Mouse (Mus musculus) forebrain, embryonic 11.5 days (tissue): ENCODE results near the gene Cyp51. TPM values are rescaled to one million over a fixed set of nuclear protein-coding genes. Genes with fewer than 3 reads are reported as not detected.

ENCODE experiments used
- ATAC-seq: fragments of 200-750 bp; cut with Nextera tagmentation; replicated peaks from 2 replicates; pipeline ENCODE4 v1.8.0; 2017; ENCODE audit warnings: moderate TSS enrichment; ENCODE audit not compliant: low FRiP score
- DNase-seq: peaks from one replicate; pipeline ENCODE4 v3.0.0-alpha.2; 2017; ENCODE audit warnings: low spot score
- H3K27ac ChIP-seq: fragments of 300-500 bp; sonication (generic); 2 replicates; pipeline ENCODE4 v1.5.1; 2014; ENCODE audit warnings: low read depth, low read length
- H3K27me3 ChIP-seq: fragments of 300-500 bp; sonication (generic); 2 replicates; pipeline ENCODE4 v1.6.1; 2014; ENCODE audit warnings: mild to moderate bottlenecking, low read length, mixed read lengths; ENCODE audit not compliant: control insufficient read depth, insufficient read depth
- H3K36me3 ChIP-seq: fragments of 300-500 bp; sonication (generic); 2 replicates; pipeline ENCODE4 v1.6.1; 2014; ENCODE audit warnings: mild to moderate bottlenecking, low read length, moderate library complexity, mixed read lengths; ENCODE audit not compliant: control insufficient read depth, insufficient read depth
- H3K4me1 ChIP-seq: fragments of 300-500 bp; sonication (generic); replicated peaks from 2 replicates; pipeline ENCODE4 v1.6.1; 2014; ENCODE audit warnings: low read length, mixed read lengths; ENCODE audit not compliant: control insufficient read depth, insufficient read depth
- H3K4me2 ChIP-seq: fragments of 300-500 bp; sonication (generic); 2 replicates; pipeline ENCODE4 v1.6.1; 2014; ENCODE audit warnings: low read depth, mild to moderate bottlenecking, low read length, moderate library complexity, mixed read lengths; ENCODE audit not compliant: severe bottlenecking
- H3K4me3 ChIP-seq: fragments of 300-500 bp; sonication (generic); 2 replicates; pipeline ENCODE4 v1.5.1; 2014; ENCODE audit warnings: low read depth, low read length
- H3K9ac ChIP-seq: fragments of 300-500 bp; sonication (generic); 2 replicates; pipeline ENCODE4 v1.6.1; 2014; ENCODE audit warnings: low read length
- H3K9me3 ChIP-seq: fragments of 300-500 bp; sonication (generic); 2 replicates; pipeline ENCODE4 v1.6.1; 2016; ENCODE audit warnings: low read length, mixed read lengths; ENCODE audit not compliant: control insufficient read depth
- WGBS: fragments of 180-500 bp; shearing (Covaris S2); extraction: QIAGEN DNeasy Blood & Tissue Kit; methylation state at CpG from one replicate; pipeline ENCODE4 v1.1.7; 2014; 5-methylcytosine and 5-hydroxymethylcytosine counted together
- polyA plus RNA-seq: library from polyadenylated mRNA; unstranded; fragments of >200 nt; fragmentation: Nextera tagmentation; extraction: Ambion mirVana; gene quantifications from 2 replicates; pipeline ENCODE4 v1.2.1, GENCODE M21; 2014

Cyp51 gene
- polyA plus RNA-seq, 1 experiment from 2014 or later: 148 TPM

DNA sequence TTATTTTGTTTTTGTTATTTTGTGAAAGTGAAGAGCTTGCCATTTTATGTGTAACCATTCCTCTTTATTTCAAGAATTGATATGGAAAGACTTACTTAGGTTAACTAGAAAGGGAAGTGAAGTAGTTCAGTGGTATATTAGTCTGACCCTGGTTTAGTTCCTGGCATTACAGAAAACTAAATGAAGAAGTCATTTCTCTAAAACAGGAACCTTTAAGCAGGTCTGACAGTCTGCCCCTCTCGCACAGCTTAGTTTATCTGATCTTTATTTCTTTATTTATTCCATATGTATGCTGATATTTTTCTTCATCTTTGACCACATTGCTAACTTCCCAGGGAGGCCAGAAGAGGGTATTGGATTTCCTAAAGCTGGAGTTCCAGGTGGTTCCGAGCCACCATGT, 63.6 kb downstream of the Cyp51 start:
- no peak overlapping the region for H3K4me2 ChIP-seq

DNA sequence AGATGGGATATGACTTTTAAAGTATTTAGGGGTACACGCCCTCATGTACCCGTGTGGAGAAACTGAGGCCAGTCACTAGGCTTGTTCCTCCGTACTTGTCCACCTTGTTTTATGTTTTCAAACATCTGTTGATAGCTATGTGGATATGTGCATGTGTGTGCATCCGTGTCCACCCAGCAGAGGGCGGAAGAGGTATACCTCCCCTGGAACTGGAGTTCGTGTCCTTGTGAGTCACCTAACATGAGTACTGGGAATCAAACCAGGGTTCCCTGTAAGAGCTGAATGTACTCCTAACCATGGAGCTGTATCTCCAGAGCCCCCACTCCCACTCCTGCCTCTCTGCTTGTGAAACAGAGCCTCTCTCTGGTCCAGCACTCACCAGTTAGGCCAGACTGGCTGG, 64.2 kb downstream of the Cyp51 start:
- H3K4me2 ChIP-seq: no peak overlapping the region
- 89% methylated on average over 6 of the region's 6 CpGs for WGBS
- H3K4me1 ChIP-seq: no peaks in the 10 kb centered on the region
- no peaks in the 10 kb centered on the region for H3K9me3 ChIP-seq
- ATAC-seq: no peak
- H3K36me3 ChIP-seq: no peaks in the 10 kb centered on the region; the same call in 1 of the 2 replicates
- no peak overlapping the region for H3K4me3 ChIP-seq
- H3K27ac ChIP-seq: no peak overlapping the region
- no peak for DNase-seq
- H3K27me3 ChIP-seq: no peaks in the 10 kb centered on the region
- no peak overlapping the region for H3K9ac ChIP-seq

More for the DNA sequence above, 63.6 kb downstream of the Cyp51 start:
- Histone ChIP-seq H3K36me3 (no peaks in the 10 kb centered on the region; the same call in 1 of the 2 replicates), H3K9ac (no peak overlapping the region), H3K9me3 (no peaks in the 10 kb centered on the region), H3K4me1 (no peaks in the 10 kb centered on the region), H3K27me3 (no peaks in the 10 kb centered on the region), H3K4me3 (no peak overlapping the region), H3K27ac (no peak overlapping the region)
- no peak for ATAC-seq
- WGBS: 93% methylated on average over 2 of the region's 2 CpGs
- no peak for DNase-seq

DNA sequence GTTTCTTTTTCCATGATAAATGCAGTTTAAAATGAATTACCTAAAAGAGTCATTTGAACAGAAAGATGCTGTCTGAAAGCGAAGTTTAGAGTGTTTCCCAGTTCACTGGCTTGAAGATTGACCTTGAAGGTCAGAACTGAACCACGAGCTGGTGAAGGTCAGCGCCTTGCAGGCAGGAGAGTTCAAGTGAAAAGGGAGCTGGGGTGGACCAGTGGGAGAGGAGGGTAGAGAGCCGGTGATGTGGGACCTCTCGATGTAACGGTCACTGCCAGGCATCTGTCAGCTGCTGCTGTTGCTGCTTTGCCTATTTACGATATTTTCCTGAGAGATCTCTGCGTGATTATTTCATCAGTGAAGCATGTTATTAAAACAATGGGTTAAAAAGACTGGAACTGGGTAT, 65.2 kb downstream of the Cyp51 start:
- H3K36me3 ChIP-seq: no peaks in the 10 kb centered on the region; the same call in 1 of the 2 replicates
- H3K9me3 ChIP-seq: no peaks in the 10 kb centered on the region
- H3K4me3 ChIP-seq: no peak overlapping the region
- H3K27ac ChIP-seq: no peak overlapping the region
- H3K9ac ChIP-seq: no peak overlapping the region
- 90% methylated on average over 8 of the region's 8 CpGs for WGBS
- no peaks in the 10 kb centered on the region for H3K27me3 ChIP-seq
- H3K4me2 ChIP-seq: no peak overlapping the region
- H3K4me1 ChIP-seq: no peaks in the 10 kb centered on the region
- DNase-seq: no peak
- ATAC-seq: no peak

DNA sequence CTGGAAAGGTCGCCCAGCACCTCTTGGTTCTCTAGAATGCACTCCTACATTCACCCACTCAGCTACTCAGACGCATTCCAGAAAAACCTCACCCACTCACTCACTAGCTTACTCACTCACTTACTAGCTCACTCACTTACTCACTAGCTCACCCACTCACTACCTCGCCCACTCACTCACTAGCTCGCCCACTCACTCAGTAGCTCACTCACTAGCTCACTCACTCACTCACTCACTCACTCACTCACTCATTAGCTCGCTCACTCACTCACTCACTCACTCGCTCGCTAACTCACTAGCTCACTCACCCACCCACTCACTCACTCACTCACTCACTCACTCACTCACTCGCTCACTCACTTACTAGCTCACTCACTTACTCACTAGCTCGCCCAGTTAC, 67.9 kb downstream of the Cyp51 start:
- Histone ChIP-seq H3K27ac (no peak overlapping the region), H3K27me3 (no peaks in the 10 kb centered on the region), H3K4me3 (no peak overlapping the region), H3K4me1 (no peaks in the 10 kb centered on the region), H3K9ac (no peak overlapping the region), H3K9me3 (no peaks in the 10 kb centered on the region), H3K36me3 (peaks cover 5% of the 10 kb centered on the region; the same call in 1 of the 2 replicates), H3K4me2 (no peak overlapping the region)
- 95% methylated on average over 9 of the region's 9 CpGs for WGBS
- ATAC-seq: no peak
- DNase-seq: no peak

DNA sequence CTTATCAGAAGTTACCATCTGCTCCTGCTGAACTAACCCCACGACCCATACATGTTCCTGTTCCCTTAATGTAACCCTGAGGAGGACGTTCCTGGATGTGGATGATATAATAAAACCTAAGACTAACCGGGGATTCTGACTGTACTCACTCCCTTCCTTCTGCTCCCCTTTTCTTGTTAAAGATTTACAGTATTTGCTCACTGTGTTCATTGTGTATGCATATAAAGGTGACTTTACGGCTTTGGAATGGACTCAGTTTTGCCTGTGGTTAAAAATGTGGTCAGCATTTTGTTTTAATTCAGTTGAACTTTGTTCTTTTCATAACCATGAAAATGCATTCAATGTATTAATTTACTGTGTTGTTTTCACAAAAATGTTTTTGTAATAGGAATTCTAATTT, 72.7 kb downstream of the Cyp51 start:
- Histone ChIP-seq H3K36me3 (peaks cover 5% of the 10 kb centered on the region; the same call in 1 of the 2 replicates), H3K9ac (no peak overlapping the region), H3K27ac (no peak overlapping the region), H3K4me3 (no peak overlapping the region), H3K9me3 (no peaks in the 10 kb centered on the region), H3K27me3 (no peaks in the 10 kb centered on the region), H3K4me2 (no peak overlapping the region), H3K4me1 (no peaks in the 10 kb centered on the region)
- WGBS: 83% methylated on average over 4 of the region's 4 CpGs
- DNase-seq (no peak), ATAC-seq (no peak)

Other genes with a start within 250 kb of the Cyp51 start
- gene Mterf1a, start 210.8 kb downstream of the Cyp51 start, polyA plus RNA-seq: 9.7 and 9.8 TPM in 2 replicates
- gene Akap9, start 176.7 kb downstream of the Cyp51 start, polyA plus RNA-seq: 181 and 182 TPM in 2 replicates
- gene Mterf1b, start 87.6 kb upstream of the Cyp51 start, polyA plus RNA-seq: 3.8 and 4.8 TPM in 2 replicates